Comparison of ENCODE assay signal across 27 mouse cellular contexts in genomic region chr13:96324636-96325035, GRCm38 (mm10).
A peak's percentile ranks its signal among the peaks of the same experiment; 100 is the strongest.
DNase-seq lines count a peak whose midpoint lies in the region; ATAC-seq and TF ChIP-seq lines count a peak whose summit lies in the region.
"Had no signal": no experiment of that assay in that cellular context is flagged by ENCODE, and none has a peak within 500 bp of the region (broad histone marks: within the 10 kb centered on the region; RNA-seq: fewer than 3 reads in every experiment).

No protein-coding gene starts in this region.

- no peaks in the 10 kb centered on the region for H3K36me3 ChIP-seq in forebrain, embryonic 13.5 days (ENCODE audit: poor library complexity, severe bottlenecking)
- H3K36me3 ChIP-seq in forebrain, embryonic 10.5 days (replicated peaks), result no peaks in the 10 kb centered on the region
- H3K36me3 ChIP-seq in hindbrain, embryonic 11.5 days (ENCODE audit: control insufficient read depth, insufficient read depth, low read length), result no peaks in the 10 kb centered on the region
- H3K36me3 ChIP-seq in hindbrain, postnatal 0 days (ENCODE audit: insufficient read depth, low read length), result no peaks in the 10 kb centered on the region
- H3K36me3 ChIP-seq in forebrain, embryonic 16.5 days (ENCODE audit: control insufficient read depth, insufficient read depth), result no peaks in the 10 kb centered on the region
- H3K36me3 ChIP-seq: embryonic facial prominence, embryonic 13.5 days; G1E; heart, embryonic 12.5 days; heart, embryonic 15.5 days; hindbrain, embryonic 10.5 days had no signal

- no peak for TF ChIP-seq CTCF in hindbrain, postnatal 0 days (IDR thresholded peaks at IDR 0.05; ENCODE audit: low read depth)

- no peaks in the 10 kb centered on the region for H3K9me3 ChIP-seq in forebrain, embryonic 13.5 days (replicated peaks)
- H3K9me3 ChIP-seq in forebrain, embryonic 10.5 days, result no peaks in the 10 kb centered on the region
- H3K9me3 ChIP-seq in hindbrain, embryonic 11.5 days (ENCODE audit: control insufficient read depth, low read length), result no peaks in the 10 kb centered on the region
- H3K9me3 ChIP-seq in hindbrain, postnatal 0 days (ENCODE audit: low read length), result no peaks in the 10 kb centered on the region
- no peaks in the 10 kb centered on the region for H3K9me3 ChIP-seq in forebrain, embryonic 16.5 days (ENCODE audit: control insufficient read depth, low read length)
- H3K9me3 ChIP-seq: embryonic facial prominence, embryonic 13.5 days; G1E; heart, embryonic 12.5 days; heart, embryonic 15.5 days; hindbrain, embryonic 10.5 days had no signal

- H3K4me2 ChIP-seq in forebrain, embryonic 13.5 days, result no peak overlapping the region
- H3K4me2 ChIP-seq in hindbrain, embryonic 11.5 days (replicated peaks; ENCODE audit: low read depth, low read length), result no peak overlapping the region
- H3K4me2 ChIP-seq in hindbrain, postnatal 0 days (ENCODE audit: low read depth, low read length), result no peak overlapping the region
- no peak overlapping the region for H3K4me2 ChIP-seq in forebrain, embryonic 16.5 days (ENCODE audit: low read length)
- H3K4me2 ChIP-seq: embryonic facial prominence, embryonic 13.5 days; heart, embryonic 12.5 days; heart, embryonic 15.5 days; hindbrain, embryonic 14.5 days had no signal

- no peak for DNase-seq in forebrain, embryonic 10.5 days (ENCODE audit: extremely low spot score, low spot score)
- peak; percentile 1 for DNase-seq in hindbrain, embryonic 11.5 days (ENCODE audit: low spot score)
- no peak for DNase-seq in hindbrain, postnatal 0 days (ENCODE audit: low spot score)
- DNase-seq in kidney, postnatal 4 days, result no peak
- DNase-seq: adrenal gland, postnatal 10 days; adrenal gland, postnatal 36 days; B cell, adult 2 months; cerebellum, adult 11 months; cerebellum, adult 2 months; cerebellum, adult 9-11 months; cerebellum, postnatal 25 days; gastrocnemius, postnatal 25 days; heart, adult 18-20 months; heart, postnatal 10 days; heart, postnatal 36 days; kidney, adult 2 months had no signal

- peak; percentile 84 for ATAC-seq in forebrain, embryonic 13.5 days
- ATAC-seq in hindbrain, embryonic 11.5 days (ENCODE audit: low FRiP score), result peak; percentile 33; the same call in 1 of the 2 replicates
- ATAC-seq in hindbrain, postnatal 0 days, result no peak
- peak; percentile 88 for ATAC-seq in forebrain, embryonic 16.5 days
- ATAC-seq: intestine, postnatal 0 days; Patski had no signal

- H3K4me3 ChIP-seq in forebrain, embryonic 13.5 days, result no peak overlapping the region
- H3K4me3 ChIP-seq in forebrain, embryonic 10.5 days, result no peak overlapping the region
- no peak overlapping the region for H3K4me3 ChIP-seq in hindbrain, embryonic 11.5 days (ENCODE audit: low read depth, low read length)
- H3K4me3 ChIP-seq in hindbrain, postnatal 0 days (ENCODE audit: low read length), result no peak overlapping the region
- no peak overlapping the region for H3K4me3 ChIP-seq in forebrain, embryonic 16.5 days (replicated peaks; ENCODE audit: low read length)
- H3K4me3 ChIP-seq: embryonic facial prominence, embryonic 13.5 days; heart, embryonic 12.5 days; heart, embryonic 15.5 days; hindbrain, embryonic 10.5 days had no signal

- no peak overlapping the region for H3K27ac ChIP-seq in forebrain, embryonic 13.5 days
- H3K27ac ChIP-seq in forebrain, embryonic 10.5 days, result no peak overlapping the region
- no peak overlapping the region for H3K27ac ChIP-seq in hindbrain, embryonic 11.5 days (ENCODE audit: low read depth, low read length)
- H3K27ac ChIP-seq in hindbrain, postnatal 0 days, result no peak overlapping the region
- no peak overlapping the region for H3K27ac ChIP-seq in forebrain, embryonic 16.5 days (ENCODE audit: low read length)
- H3K27ac ChIP-seq: embryonic facial prominence, embryonic 13.5 days; heart, embryonic 15.5 days; hindbrain, embryonic 10.5 days; hindbrain, embryonic 14.5 days had no signal

- no peak overlapping the region for H3K9ac ChIP-seq in forebrain, embryonic 13.5 days
- H3K9ac ChIP-seq in hindbrain, embryonic 11.5 days (ENCODE audit: low read depth, low read length), result no peak overlapping the region
- no peak overlapping the region for H3K9ac ChIP-seq in hindbrain, postnatal 0 days (replicated peaks; ENCODE audit: low read length)
- H3K9ac ChIP-seq in forebrain, embryonic 16.5 days (replicated peaks; ENCODE audit: low read depth, low read length), result no peak overlapping the region
- H3K9ac ChIP-seq: embryonic facial prominence, embryonic 13.5 days; heart, embryonic 12.5 days; heart, embryonic 15.5 days; hindbrain, embryonic 14.5 days had no signal

- 31% methylated on average over 4 of the region's 4 CpGs for WGBS in forebrain, embryonic 13.5 days
- 53% methylated on average over 4 of the region's 4 CpGs for WGBS in forebrain, embryonic 10.5 days
- 72% methylated on average over 4 of the region's 4 CpGs for WGBS in hindbrain, embryonic 11.5 days
- 38% methylated on average over 4 of the region's 4 CpGs for WGBS in hindbrain, postnatal 0 days
- WGBS in forebrain, embryonic 16.5 days, result 21% methylated on average over 4 of the region's 4 CpGs

- H3K4me1 ChIP-seq in forebrain, embryonic 13.5 days, result peaks cover 6% of the 10 kb centered on the region
- peaks cover 5% of the 10 kb centered on the region for H3K4me1 ChIP-seq in forebrain, embryonic 10.5 days
- no peaks in the 10 kb centered on the region for H3K4me1 ChIP-seq in hindbrain, embryonic 11.5 days (replicated peaks; ENCODE audit: control insufficient read depth, insufficient read depth, low read length)
- no peaks in the 10 kb centered on the region for H3K4me1 ChIP-seq in hindbrain, postnatal 0 days (ENCODE audit: insufficient read depth, low read length)
- H3K4me1 ChIP-seq in forebrain, embryonic 16.5 days (replicated peaks; ENCODE audit: control insufficient read depth, insufficient read depth, low read length), result peaks cover 5% of the 10 kb centered on the region
- H3K4me1 ChIP-seq: embryonic facial prominence, embryonic 13.5 days; heart, embryonic 12.5 days; heart, embryonic 15.5 days; hindbrain, embryonic 10.5 days had no signal

- no peaks in the 10 kb centered on the region for H3K27me3 ChIP-seq in forebrain, embryonic 13.5 days
- no peaks in the 10 kb centered on the region for H3K27me3 ChIP-seq in forebrain, embryonic 10.5 days (ENCODE audit: poor library complexity, severe bottlenecking)
- H3K27me3 ChIP-seq in hindbrain, embryonic 11.5 days (ENCODE audit: control insufficient read depth, insufficient read depth, low read length), result no peaks in the 10 kb centered on the region
- H3K27me3 ChIP-seq in hindbrain, postnatal 0 days (ENCODE audit: insufficient read depth, low read length), result no peaks in the 10 kb centered on the region
- H3K27me3 ChIP-seq in forebrain, embryonic 16.5 days (replicated peaks; ENCODE audit: control insufficient read depth, insufficient read depth, low read length), result no peaks in the 10 kb centered on the region
- H3K27me3 ChIP-seq: CH12.LX; embryonic facial prominence, embryonic 13.5 days; heart, embryonic 12.5 days; heart, embryonic 15.5 days had no signal
